Mouse (Mus musculus) myocyte (in vitro differentiated cells): ENCODE data around the gene Gpc6. TPM values are rescaled to one million over a fixed set of nuclear protein-coding genes. Genes with fewer than 3 reads are reported as not detected.

Experiments
- H3K27me3 ChIP-seq: one replicate; pipeline ENCODE4 v1.6.1; 2011; ENCODE audit not compliant: control insufficient read depth, insufficient read depth, insufficient read length
- H3K36me3 ChIP-seq: one replicate; pipeline ENCODE4 v1.6.1; 2011; ENCODE audit not compliant: control insufficient read depth, insufficient read depth
- H3K4me2 ChIP-seq: one replicate; pipeline ENCODE4 v1.6.1; 2011; ENCODE audit warnings: low read depth, control low read depth
- H3K4me3 ChIP-seq: one replicate; pipeline ENCODE4 v1.5.1; 2011; ENCODE audit warnings: mild to moderate bottlenecking, control low read depth, moderate library complexity
- H3K79me2 ChIP-seq: one replicate; pipeline ENCODE4 v1.6.1; 2011; ENCODE audit not compliant: control insufficient read depth, insufficient read depth
- H3ac ChIP-seq: one replicate; pipeline ENCODE4 v1.6.1; 2011; ENCODE audit not compliant: control insufficient read depth, insufficient read length
- CEBPB ChIP-seq: IDR thresholded peaks from 2 replicates; pipeline ENCODE4 v1.6.1; 2011; ENCODE audit warnings: mild to moderate bottlenecking, moderate library complexity; ENCODE audit not compliant: poor library complexity, insufficient read depth, severe bottlenecking
- E2F4 ChIP-seq: IDR thresholded peaks from one replicate; pipeline ENCODE4 v1.6.1; 2011; ENCODE audit warnings: mild to moderate bottlenecking, control low read depth, moderate library complexity; ENCODE audit not compliant: insufficient read depth
- MAX ChIP-seq: IDR thresholded peaks from one replicate; pipeline ENCODE4 v1.6.1; 2011; ENCODE audit warnings: low read depth, mild to moderate bottlenecking, control low read depth
- MYOD1 ChIP-seq, 3 experiments: IDR thresholded peaks; one replicate each; pipeline ENCODE4 v1.6.1; 2011; ENCODE audit warnings: control low read depth in 2 of 3, low read depth in 2 of 3, mild to moderate bottlenecking in 2 of 3, moderate library complexity in 1 of 3; ENCODE audit not compliant: insufficient read length in 2 of 3, control insufficient read depth in 1 of 3
- MYOG ChIP-seq, 3 experiments: IDR thresholded peaks; one replicate each; pipeline ENCODE4 v1.6.1; 2011; ENCODE audit warnings: control low read depth in 2 of 3, low read depth in 2 of 3, mild to moderate bottlenecking in 2 of 3; ENCODE audit not compliant: insufficient read length in 2 of 3, control insufficient read depth in 1 of 3, insufficient read depth in 1 of 3
- POLR2A ChIP-seq: IDR thresholded peaks from one replicate; pipeline ENCODE4 v1.6.1; 2011; ENCODE audit warnings: low read depth, mild to moderate bottlenecking, control low read depth, moderate library complexity; ENCODE audit not compliant: insufficient read length
- POLR2AphosphoS2 ChIP-seq: IDR thresholded peaks from one replicate; pipeline ENCODE4 v1.6.1; 2011; ENCODE audit warnings: low read depth, control low read depth; ENCODE audit not compliant: insufficient read length
- REST ChIP-seq: IDR thresholded peaks from one replicate; pipeline ENCODE4 v1.6.1; 2011; ENCODE audit warnings: mild to moderate bottlenecking, control low read depth, moderate library complexity; ENCODE audit not compliant: insufficient read depth, insufficient read length
- SRF ChIP-seq: IDR thresholded peaks from one replicate; pipeline ENCODE4 v1.6.1; 2011; ENCODE audit warnings: low read depth; ENCODE audit not compliant: control insufficient read depth, insufficient read length
- TCF12 ChIP-seq: IDR thresholded peaks from one replicate; pipeline ENCODE4 v1.6.1; 2011; ENCODE audit warnings: mild to moderate bottlenecking, control low read depth; ENCODE audit not compliant: poor library complexity, insufficient read depth, severe bottlenecking
- TCF3 ChIP-seq: IDR thresholded peaks from one replicate; pipeline ENCODE4 v1.6.1; 2011; ENCODE audit warnings: low read depth, control low read depth; ENCODE audit not compliant: insufficient read length
- USF1 ChIP-seq: IDR thresholded peaks from one replicate; pipeline ENCODE4 v1.6.1; 2011; ENCODE audit warnings: low read depth, mild to moderate bottlenecking, control low read depth, moderate library complexity
- polyA plus RNA-seq: library from polyadenylated mRNA; unstranded; fragments of >200 nt; fragmentation: generic; extraction: Trizol; gene quantifications from one replicate; pipeline ENCODE4 v1.2.1, GENCODE M21; 2012; ENCODE audit warnings: missing spikeins

Gpc6 gene
- polyA plus RNA-seq, 1 experiment: 5.0 TPM

DNA sequence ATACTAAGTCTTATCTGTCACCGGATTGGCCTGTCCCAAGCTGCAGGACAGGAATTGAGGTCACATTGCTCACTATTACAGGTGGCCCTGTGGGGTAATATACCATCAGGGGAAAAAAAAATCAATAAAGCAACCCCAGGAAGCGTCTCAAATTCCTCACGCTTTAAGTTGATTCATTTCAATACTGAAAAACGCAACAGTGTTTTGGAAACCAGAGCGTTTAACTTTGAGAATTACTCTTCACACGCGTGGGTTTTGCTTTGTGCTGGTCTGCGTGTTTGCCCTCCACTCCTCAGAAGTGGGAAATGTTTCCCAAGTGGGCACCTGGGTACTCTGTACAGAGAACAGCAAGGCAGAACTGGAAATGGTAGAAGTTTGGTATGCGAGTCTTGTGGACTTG lies 13.6 kb downstream of the Gpc6 start:
- Histone ChIP-seq H3K36me3 (no peaks in the 10 kb centered on the region), H3ac (no peak overlapping the region), H3K27me3 (no peaks in the 10 kb centered on the region), H3K79me2 (peaks cover 5% of the 10 kb centered on the region), H3K4me3 (no peak overlapping the region), H3K4me2 (no peak overlapping the region)
- TF ChIP-seq SRF: no peak

GRCm38 (mm10) chr14:116939561-116939960 lies 14.4 kb downstream of the Gpc6 start:
- Histone ChIP-seq H3K4me3 (no peak overlapping the region), H3K79me2 (peaks cover 5% of the 10 kb centered on the region), H3K36me3 (no peaks in the 10 kb centered on the region), H3K27me3 (no peaks in the 10 kb centered on the region), H3ac (no peak overlapping the region), H3K4me2 (no peak overlapping the region)
- TF ChIP-seq E2F4 (no peak), MAX (no peak), SRF (no peak), REST (no peak), TCF12 (no peak), MYOG (IDR thresholded peaks at IDR 0.05; ENCODE audit: control insufficient read depth in 1 of 3, insufficient read depth in 1 of 3, insufficient read length in 2 of 3, low read depth in 2 of 3) (no peak), POLR2AphosphoS2 (no peak)

DNA sequence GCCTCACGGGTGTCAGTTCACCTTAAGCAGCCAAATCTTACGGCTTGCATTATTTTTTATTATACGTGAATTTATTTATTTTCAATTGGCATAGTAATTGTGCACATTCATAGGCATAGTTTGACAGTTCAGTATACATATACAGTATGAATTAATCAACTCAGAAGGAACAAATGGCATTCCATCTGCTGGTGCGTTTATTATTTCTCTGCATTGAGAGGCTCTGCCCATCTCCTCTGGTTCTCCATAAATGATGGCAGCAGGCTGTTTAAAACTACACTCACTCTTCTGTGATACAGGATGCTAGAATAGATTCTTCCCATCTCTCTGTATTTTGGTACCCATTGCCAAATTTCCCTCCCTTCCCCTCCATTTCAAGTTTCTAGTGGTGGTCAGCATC lies 16.7 kb downstream of the Gpc6 start:
- TF ChIP-seq TCF3: no peak
- no peak for TF ChIP-seq MYOG (IDR thresholded peaks at IDR 0.05; ENCODE audit: control insufficient read depth in 1 of 3, insufficient read depth in 1 of 3, insufficient read length in 2 of 3, low read depth in 2 of 3)
- TF ChIP-seq SRF: no peak
- TF ChIP-seq MAX: no peak
- no peak for TF ChIP-seq POLR2AphosphoS2
- no peak for TF ChIP-seq E2F4
- TF ChIP-seq CEBPB: no peak
- no peak for TF ChIP-seq USF1
- TF ChIP-seq TCF12: no peak
- no peak for TF ChIP-seq POLR2A
- no peak for TF ChIP-seq MYOD1 (IDR thresholded peaks at IDR 0.05; ENCODE audit: control insufficient read depth in 1 of 3, insufficient read length in 2 of 3, low read depth in 2 of 3)
- TF ChIP-seq REST: no peak
- H3K36me3 ChIP-seq: no peaks in the 10 kb centered on the region

DNA sequence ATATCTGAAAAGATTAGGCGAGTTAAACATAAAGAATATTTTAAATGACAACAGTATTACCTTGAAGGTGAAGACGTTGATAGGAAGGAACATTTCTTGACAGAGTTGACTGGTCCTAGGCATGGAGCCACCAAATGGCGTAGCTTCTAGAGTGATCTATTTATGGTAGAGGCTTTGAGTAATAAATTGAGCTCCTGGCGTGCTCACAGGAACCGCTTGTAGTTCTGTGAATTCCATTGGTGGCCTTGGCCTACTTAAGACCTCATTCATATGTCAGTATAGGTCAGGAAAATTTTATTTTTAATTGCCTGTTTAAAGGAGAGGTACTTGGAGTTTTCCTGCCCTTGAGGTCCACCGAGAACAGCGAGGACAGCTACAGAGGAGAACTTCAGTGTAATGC lies 18.6 kb downstream of the Gpc6 start:
- H3K79me2 ChIP-seq: peaks cover 6% of the 10 kb centered on the region
- no peaks in the 10 kb centered on the region for H3K36me3 ChIP-seq
- TF ChIP-seq MAX: no peak
- no peak for TF ChIP-seq USF1
- TF ChIP-seq SRF: no peak
- TF ChIP-seq TCF12: no peak
- TF ChIP-seq REST: no peak
- no peak for TF ChIP-seq CEBPB
- no peak for TF ChIP-seq MYOG (IDR thresholded peaks at IDR 0.05; ENCODE audit: control insufficient read depth in 1 of 3, insufficient read depth in 1 of 3, insufficient read length in 2 of 3, low read depth in 2 of 3)
- no peak for TF ChIP-seq POLR2A
- TF ChIP-seq MYOD1 (IDR thresholded peaks at IDR 0.05; ENCODE audit: control insufficient read depth in 1 of 3, insufficient read length in 2 of 3, low read depth in 2 of 3): no peak
- no peak for TF ChIP-seq POLR2AphosphoS2
- no peak for TF ChIP-seq E2F4
- TF ChIP-seq TCF3: no peak
- no peak overlapping the region for H3K4me2 ChIP-seq
- no peak overlapping the region for H3K4me3 ChIP-seq
- no peaks in the 10 kb centered on the region for H3K27me3 ChIP-seq
- H3ac ChIP-seq: no peak overlapping the region

More for the DNA sequence above, 16.7 kb downstream of the Gpc6 start:
- Histone ChIP-seq H3K4me3 (no peak overlapping the region), H3K27me3 (no peaks in the 10 kb centered on the region), H3K79me2 (peaks cover 8% of the 10 kb centered on the region), H3ac (no peak overlapping the region), H3K4me2 (no peak overlapping the region)

DNA sequence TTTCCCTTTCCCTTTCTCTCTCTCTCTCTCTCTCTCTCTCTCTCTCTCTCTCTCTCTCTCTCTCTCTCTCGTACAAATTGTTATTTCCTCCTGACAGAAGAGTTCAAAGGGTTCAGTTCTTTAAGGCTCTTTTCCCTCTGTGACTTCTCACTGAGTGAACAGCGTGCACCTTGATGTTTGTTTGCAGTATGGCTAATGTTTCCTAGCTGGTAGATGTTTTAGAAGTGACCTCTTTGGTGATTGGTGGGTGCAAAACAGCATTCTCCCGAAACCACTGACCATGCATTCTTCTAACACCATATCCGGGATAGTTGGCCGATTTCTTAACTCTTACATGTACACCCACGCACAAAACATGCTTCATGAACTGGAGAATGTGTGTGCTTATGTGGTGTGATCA lies 20.9 kb downstream of the Gpc6 start:
- H3ac ChIP-seq: no peak overlapping the region
- no peaks in the 10 kb centered on the region for H3K36me3 ChIP-seq
- peaks cover 3% of the 10 kb centered on the region for H3K79me2 ChIP-seq
- TF ChIP-seq TCF3 (no peak), E2F4 (no peak), MYOG (IDR thresholded peaks at IDR 0.05; ENCODE audit: control insufficient read depth in 1 of 3, insufficient read depth in 1 of 3, insufficient read length in 2 of 3, low read depth in 2 of 3) (no peak), CEBPB (no peak), POLR2A (no peak), SRF (no peak), USF1 (no peak), REST (no peak), POLR2AphosphoS2 (no peak), MYOD1 (IDR thresholded peaks at IDR 0.05; ENCODE audit: control insufficient read depth in 1 of 3, insufficient read length in 2 of 3, low read depth in 2 of 3) (no peak), TCF12 (no peak), MAX (no peak)
- no peak overlapping the region for H3K4me2 ChIP-seq
- no peaks in the 10 kb centered on the region for H3K27me3 ChIP-seq
- no peak overlapping the region for H3K4me3 ChIP-seq
